Mouse (Mus musculus): ENCODE data around the gene Dcaf4. TPM values are rescaled to one million over a fixed set of nuclear protein-coding genes. Genes with fewer than 3 reads are reported as not detected.

The Dcaf4 gene
- polyA plus RNA-seq, 1 experiment from 2014 or later: 8.0 TPM

- Histone ChIP-seq H3K4me1 (ENCODE audit: insufficient read depth) (peaks cover 37% of the 10 kb centered on the region), H3K9me3 (ENCODE audit: low read length) (no peaks in the 10 kb centered on the region), H3K27me3 (ENCODE audit: insufficient read depth, low read length) (no peaks in the 10 kb centered on the region), H3K9ac (replicated peaks) (peak overlapping the region; percentile 56), H3K4me3 (ENCODE audit: low read depth, low read length) (peak overlapping the region; percentile 6; the same call in 1 of the 2 replicates), H3K27ac (ENCODE audit: low read depth) (peak overlapping the region; percentile 96), H3K36me3 (replicated peaks; ENCODE audit: insufficient read depth, low read length) (peaks cover 41% of the 10 kb centered on the region), H3K4me2 (ENCODE audit: low read depth, low read length) (peak overlapping the region; percentile 61)
- DNase-seq (peak; percentile 70), ATAC-seq (peak; percentile 96)
- WGBS (ENCODE audit: insufficient replicate concordance): 36% methylated on average over 3 of the region's 3 CpGs
- TF ChIP-seq EP300 (IDR thresholded peaks at IDR 0.05; ENCODE audit: low read depth): peak; percentile 92
- TF ChIP-seq CTCF (IDR thresholded peaks at IDR 0.05; ENCODE audit: low read depth): 0 out of 2 replicates have a peak, but pooled peaks have one; percentile 4
Measured at GRCm38 (mm10) chr12:83578896-83579569, 58.8 kb downstream of the Dcaf4 start.

- no peak for ATAC-seq
Measured at GRCm38 (mm10) chr12:83580283-83580682, 60.0 kb downstream of the Dcaf4 start.

GRCm38 (mm10) chr12:83582106-83582505 is 61.8 kb downstream of the Dcaf4 start:
- WGBS (ENCODE audit: insufficient replicate concordance): 65% methylated on average over 4 of the region's 4 CpGs
- DNase-seq (no peak), ATAC-seq (no peak)
- Histone ChIP-seq H3K27ac (ENCODE audit: low read depth) (peak overlapping the region; percentile 4; the same call in 1 of the 2 replicates), H3K9me3 (ENCODE audit: low read length) (no peaks in the 10 kb centered on the region), H3K4me3 (ENCODE audit: low read depth, low read length) (no peak overlapping the region), H3K9ac (replicated peaks) (no peak overlapping the region), H3K27me3 (ENCODE audit: insufficient read depth, low read length) (no peaks in the 10 kb centered on the region), H3K4me1 (ENCODE audit: insufficient read depth) (peaks cover 37% of the 10 kb centered on the region), H3K36me3 (replicated peaks; ENCODE audit: insufficient read depth, low read length) (peaks cover 32% of the 10 kb centered on the region), H3K4me2 (ENCODE audit: low read depth, low read length) (no peak overlapping the region)
- TF ChIP-seq CTCF (IDR thresholded peaks at IDR 0.05; ENCODE audit: low read depth): no peak
- no peak for TF ChIP-seq EP300 (IDR thresholded peaks at IDR 0.05; ENCODE audit: low read depth)

More at GRCm38 (mm10) chr12:83580283-83580682, 60.0 kb downstream of the Dcaf4 start:
- peaks cover 37% of the 10 kb centered on the region for H3K4me1 ChIP-seq (ENCODE audit: insufficient read depth)
- H3K27ac ChIP-seq (ENCODE audit: low read depth): peak overlapping the region; percentile 68
- no peak for DNase-seq
- no peaks in the 10 kb centered on the region for H3K9me3 ChIP-seq (ENCODE audit: low read length)
- H3K4me2 ChIP-seq (ENCODE audit: low read depth, low read length): no peak overlapping the region
- WGBS (ENCODE audit: insufficient replicate concordance): 84% methylated on average over 3 of the region's 3 CpGs
- TF ChIP-seq EP300 (IDR thresholded peaks at IDR 0.05; ENCODE audit: low read depth) (no peak), CTCF (IDR thresholded peaks at IDR 0.05; ENCODE audit: low read depth) (no peak)
- no peak overlapping the region for H3K9ac ChIP-seq (replicated peaks)
- peaks cover 38% of the 10 kb centered on the region for H3K36me3 ChIP-seq (replicated peaks; ENCODE audit: insufficient read depth, low read length)
- no peak overlapping the region for H3K4me3 ChIP-seq (ENCODE audit: low read depth, low read length)
- H3K27me3 ChIP-seq (ENCODE audit: insufficient read depth, low read length): no peaks in the 10 kb centered on the region

- Histone ChIP-seq H3K27ac (ENCODE audit: low read depth) (peak overlapping the region; percentile 4; the same call in 1 of the 2 replicates), H3K9me3 (ENCODE audit: low read length) (no peaks in the 10 kb centered on the region), H3K4me2 (ENCODE audit: low read depth, low read length) (no peak overlapping the region), H3K27me3 (ENCODE audit: insufficient read depth, low read length) (no peaks in the 10 kb centered on the region), H3K9ac (replicated peaks) (no peak overlapping the region), H3K4me1 (ENCODE audit: insufficient read depth) (peaks cover 37% of the 10 kb centered on the region), H3K36me3 (replicated peaks; ENCODE audit: insufficient read depth, low read length) (peaks cover 34% of the 10 kb centered on the region), H3K4me3 (ENCODE audit: low read depth, low read length) (no peak overlapping the region)
- TF ChIP-seq EP300 (IDR thresholded peaks at IDR 0.05; ENCODE audit: low read depth) (no peak), CTCF (IDR thresholded peaks at IDR 0.05; ENCODE audit: low read depth) (no peak)
- 92% methylated on average over 4 of the region's 4 CpGs for WGBS (ENCODE audit: insufficient replicate concordance)
- ATAC-seq (no peak), DNase-seq (no peak)
Measured at GRCm38 (mm10) chr12:83582747-83583146, 62.5 kb downstream of the Dcaf4 start.

GRCm38 (mm10) chr12:83586628-83587027 is 66.4 kb downstream of the Dcaf4 start:
- H3K27me3 ChIP-seq (ENCODE audit: insufficient read depth, low read length): no peaks in the 10 kb centered on the region
- no peak overlapping the region for H3K4me3 ChIP-seq (ENCODE audit: low read depth, low read length)
- DNase-seq: no peak
- no peak overlapping the region for H3K9ac ChIP-seq (replicated peaks)
- H3K4me2 ChIP-seq (ENCODE audit: low read depth, low read length): no peak overlapping the region
- no peak for ATAC-seq
- peaks cover 52% of the 10 kb centered on the region for H3K36me3 ChIP-seq (replicated peaks; ENCODE audit: insufficient read depth, low read length)
- TF ChIP-seq CTCF (IDR thresholded peaks at IDR 0.05; ENCODE audit: low read depth) (no peak), EP300 (IDR thresholded peaks at IDR 0.05; ENCODE audit: low read depth) (no peak)
- H3K9me3 ChIP-seq (ENCODE audit: low read length): no peaks in the 10 kb centered on the region
- WGBS (ENCODE audit: insufficient replicate concordance): 94% methylated on average over 5 of the region's 5 CpGs
- no peak overlapping the region for H3K27ac ChIP-seq (ENCODE audit: low read depth)
- H3K4me1 ChIP-seq (ENCODE audit: insufficient read depth): peaks cover 6% of the 10 kb centered on the region; the same call in 1 of the 2 replicates

Other genes starting within 250 kb of the Dcaf4 start
- gene Dpf3, start 32.8 kb upstream of the Dcaf4 start, polyA plus RNA-seq (2015; fragmentation: Nextera tagmentation; extraction: Ambion mirVana): 4.5 and 7.5 TPM in 2 replicates
- 5.5 and 6.4 TPM in 2 replicates for gene Zfyve1, start 76.8 kb downstream of the Dcaf4 start, polyA plus RNA-seq (2015; fragmentation: Nextera tagmentation; extraction: Ambion mirVana)
- 81.7 and 85.0 TPM in 2 replicates for gene Rbm25, start 110.8 kb downstream of the Dcaf4 start, polyA plus RNA-seq (2015; fragmentation: Nextera tagmentation; extraction: Ambion mirVana)
- 18.2 and 18.6 TPM in 2 replicates for gene Psen1, start 167.7 kb downstream of the Dcaf4 start, polyA plus RNA-seq (2015; fragmentation: Nextera tagmentation; extraction: Ambion mirVana)
- 0.15 and 0.28 TPM in 2 replicates for gene Papln, start 243.2 kb downstream of the Dcaf4 start, polyA plus RNA-seq (2015; fragmentation: Nextera tagmentation; extraction: Ambion mirVana)